Mouse (Mus musculus) C2C12 (cell line): Measurements from ENCODE around the gene Lamc1. TPM values are rescaled to one million over a fixed set of nuclear protein-coding genes. Genes with fewer than 3 reads are reported as not detected.

Source experiments
- H3K27me3 ChIP-seq: one replicate; pipeline ENCODE4 v1.6.1; 2011; ENCODE audit not compliant: control insufficient read depth, insufficient read depth, insufficient read length
- H3K36me3 ChIP-seq: one replicate; pipeline ENCODE4 v1.6.1; 2011; ENCODE audit not compliant: control insufficient read depth, insufficient read depth
- H3K4me3 ChIP-seq: one replicate; pipeline ENCODE4 v1.5.1; 2011; ENCODE audit warnings: mild to moderate bottlenecking, control low read depth; ENCODE audit not compliant: poor library complexity, insufficient read depth, severe bottlenecking
- H3K79me2 ChIP-seq: one replicate; pipeline ENCODE4 v1.6.1; 2011; ENCODE audit not compliant: control insufficient read depth, insufficient read depth
- H3K79me3 ChIP-seq: one replicate; pipeline ENCODE4 v1.6.1; 2011; ENCODE audit warnings: low read depth, control low read depth
- H3ac ChIP-seq: one replicate; pipeline ENCODE3; 2011; ENCODE audit warnings: low read depth; ENCODE audit not compliant: control insufficient read depth, insufficient read length
- CEBPB ChIP-seq: IDR thresholded peaks from one replicate; pipeline ENCODE4 v1.6.1; 2011; ENCODE audit warnings: low read depth, mild to moderate bottlenecking, control low read depth, moderate library complexity
- CTCF ChIP-seq: IDR thresholded peaks from one replicate; pipeline ENCODE4 v1.5.1; 2011; ENCODE audit not compliant: control insufficient read depth, insufficient read depth, insufficient read length
- FOSL1 ChIP-seq: IDR thresholded peaks from one replicate; pipeline ENCODE4 v1.8.0; 2011; ENCODE audit warnings: mild to moderate bottlenecking, low read length; ENCODE audit not compliant: poor library complexity, insufficient read depth, severe bottlenecking
- MAX ChIP-seq: IDR thresholded peaks from one replicate; pipeline ENCODE4 v1.6.1; 2011; ENCODE audit warnings: mild to moderate bottlenecking, control low read depth
- MYOD1 ChIP-seq: IDR thresholded peaks from one replicate; pipeline ENCODE4 v1.6.1; 2011; ENCODE audit warnings: low read depth; ENCODE audit not compliant: control insufficient read depth, insufficient read length
- MYOG ChIP-seq: IDR thresholded peaks from one replicate; pipeline ENCODE4 v1.6.1; 2011; ENCODE audit not compliant: control insufficient read depth, insufficient read length; ENCODE audit errors: extremely low read depth
- USF1 ChIP-seq: IDR thresholded peaks from one replicate; pipeline ENCODE4 v1.6.1; 2011; ENCODE audit warnings: low read depth, mild to moderate bottlenecking, control low read depth, moderate library complexity
- polyA plus RNA-seq: library from polyadenylated mRNA; unstranded; fragments of >200 nt; fragmentation: generic; extraction: Trizol; gene quantifications from one replicate; pipeline ENCODE4 v1.2.1, GENCODE M21; 2012; ENCODE audit warnings: missing spikeins

The Lamc1 gene
- polyA plus RNA-seq, 1 experiment: 35.5 TPM

- Histone ChIP-seq H3K79me3 (no peaks in the 10 kb centered on the region), H3K36me3 (no peaks in the 10 kb centered on the region), H3K4me3 (no peak overlapping the region), H3K27me3 (no peaks in the 10 kb centered on the region), H3ac (no peak overlapping the region), H3K79me2 (no peaks in the 10 kb centered on the region)
- TF ChIP-seq CEBPB (no peak), MYOG (no peak), FOSL1 (no peak), MYOD1 (no peak), USF1 (no peak), MAX (no peak), CTCF (no peak)
These were observed 39.3 kb upstream of the Lamc1 start for GRCm38 (mm10) chr1:153371846-153372245.

DNA sequence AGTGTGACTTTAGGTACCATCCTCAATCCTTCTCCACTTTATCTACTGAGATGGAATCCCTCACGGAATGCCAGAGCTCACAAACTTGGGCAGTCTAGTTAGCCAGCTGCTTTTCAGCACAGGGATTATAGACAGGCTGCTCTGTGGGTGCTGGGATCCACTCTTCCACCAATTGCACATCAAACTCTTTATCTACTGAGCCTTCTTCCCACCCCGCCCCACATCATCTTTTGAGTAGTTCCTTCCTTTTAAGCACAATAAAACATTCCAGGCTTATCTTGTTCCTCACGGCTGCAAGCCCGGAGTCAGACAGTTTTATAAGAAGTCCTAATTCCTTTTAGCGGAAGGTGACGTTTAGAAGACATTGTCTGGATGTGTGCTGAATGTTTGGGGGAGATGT, 36.4 kb upstream of the Lamc1 start:
- Histone ChIP-seq H3K27me3 (no peaks in the 10 kb centered on the region), H3K79me3 (no peaks in the 10 kb centered on the region), H3K79me2 (no peaks in the 10 kb centered on the region), H3K36me3 (no peaks in the 10 kb centered on the region), H3K4me3 (no peak overlapping the region), H3ac (no peak overlapping the region)
- TF ChIP-seq USF1 (no peak), CTCF (no peak), FOSL1 (no peak), MAX (no peak), MYOG (no peak), MYOD1 (no peak), CEBPB (no peak)

DNA sequence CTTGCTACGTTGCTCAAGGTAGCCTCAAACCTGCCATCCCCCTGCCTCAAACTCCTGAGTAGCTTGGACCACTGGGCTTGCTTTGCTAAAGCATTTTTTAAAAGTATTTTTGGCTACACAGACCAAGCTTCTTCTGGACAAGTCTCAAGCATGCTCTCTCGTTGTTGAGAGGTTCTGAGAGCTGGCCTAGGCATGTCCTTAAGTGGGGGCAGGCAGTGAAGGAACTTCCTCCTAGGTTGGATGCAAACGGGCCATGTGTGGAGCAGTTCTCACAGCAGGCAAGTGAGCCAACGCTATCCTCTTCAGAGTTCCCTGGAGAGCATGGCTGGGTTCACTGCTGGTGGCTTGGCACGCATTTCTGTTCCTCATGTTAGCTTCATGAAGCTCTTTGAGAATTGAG, 34.5 kb upstream of the Lamc1 start:
- no peak overlapping the region for H3ac ChIP-seq
- H3K79me2 ChIP-seq: no peaks in the 10 kb centered on the region
- no peaks in the 10 kb centered on the region for H3K27me3 ChIP-seq
- no peaks in the 10 kb centered on the region for H3K79me3 ChIP-seq
- TF ChIP-seq MAX (no peak), USF1 (no peak), FOSL1 (no peak), MYOD1 (no peak), CTCF (no peak), MYOG (no peak), CEBPB (no peak)
- H3K4me3 ChIP-seq: no peak overlapping the region
- H3K36me3 ChIP-seq: no peaks in the 10 kb centered on the region

- Histone ChIP-seq H3K79me2 (no peaks in the 10 kb centered on the region), H3K4me3 (no peak overlapping the region), H3K36me3 (no peaks in the 10 kb centered on the region), H3ac (no peak overlapping the region), H3K79me3 (no peaks in the 10 kb centered on the region), H3K27me3 (no peaks in the 10 kb centered on the region)
- TF ChIP-seq MYOG (no peak), CEBPB (no peak), MAX (no peak), USF1 (no peak), MYOD1 (no peak), FOSL1 (no peak), CTCF (no peak)
These were observed 29.3 kb upstream of the Lamc1 start for GRCm38 (mm10) chr1:153361926-153362325.

DNA sequence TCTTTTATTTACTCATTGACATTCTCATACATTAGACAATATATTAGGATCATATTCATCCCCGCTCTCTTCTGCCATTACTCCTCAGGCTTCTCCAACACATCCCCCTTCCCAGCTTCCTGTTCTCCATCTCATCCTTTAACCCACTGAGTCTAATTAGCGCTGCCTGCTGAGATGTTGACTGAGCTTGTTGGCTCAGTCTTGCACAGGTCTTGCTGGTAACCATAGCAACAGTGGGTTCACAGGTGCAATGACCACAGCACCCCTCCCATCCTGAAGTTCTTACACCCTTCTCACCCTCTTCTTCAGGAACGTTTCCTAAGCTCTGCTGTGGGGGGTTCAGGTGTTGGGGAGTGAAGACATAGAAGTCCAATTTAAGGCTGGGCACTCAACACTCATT, 28.0 kb upstream of the Lamc1 start:
- Histone ChIP-seq H3K79me3 (no peaks in the 10 kb centered on the region), H3K27me3 (no peaks in the 10 kb centered on the region), H3K4me3 (no peak overlapping the region), H3ac (no peak overlapping the region), H3K79me2 (no peaks in the 10 kb centered on the region), H3K36me3 (no peaks in the 10 kb centered on the region)
- no peak for TF ChIP-seq USF1
- no peak for TF ChIP-seq CTCF
- no peak for TF ChIP-seq FOSL1
- no peak for TF ChIP-seq MAX
- no peak for TF ChIP-seq MYOD1
- TF ChIP-seq MYOG: no peak
- no peak for TF ChIP-seq CEBPB

DNA sequence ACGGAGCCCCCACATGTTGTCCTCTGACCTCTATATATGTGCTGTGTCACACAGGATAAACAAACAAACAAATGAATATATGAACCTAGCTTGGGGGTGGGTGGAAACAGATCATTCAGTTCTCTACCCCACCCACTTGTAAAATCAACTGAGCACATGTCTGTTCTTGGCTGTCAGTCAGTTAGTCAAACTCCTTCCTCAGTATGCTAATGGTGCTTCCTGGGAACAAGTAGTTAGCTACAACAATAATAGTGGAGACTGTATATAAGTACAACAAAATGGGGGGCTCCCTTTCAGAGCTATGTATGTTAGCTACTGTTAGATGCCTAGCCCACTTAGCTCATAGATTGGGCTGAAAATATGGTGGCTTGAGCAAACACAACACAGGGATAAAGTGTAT, 24.6 kb upstream of the Lamc1 start:
- no peak for TF ChIP-seq CEBPB
- no peak for TF ChIP-seq MYOG
- TF ChIP-seq MAX: no peak
- no peak for TF ChIP-seq MYOD1
- TF ChIP-seq USF1: no peak

More for the DNA sequence above, 24.6 kb upstream of the Lamc1 start:
- Histone ChIP-seq H3K27me3 (no peaks in the 10 kb centered on the region), H3K79me2 (no peaks in the 10 kb centered on the region), H3K4me3 (no peak overlapping the region), H3K36me3 (no peaks in the 10 kb centered on the region), H3ac (no peak overlapping the region), H3K79me3 (no peaks in the 10 kb centered on the region)
